Mouse (Mus musculus) neutrophil, adult 65 days (primary cell): ENCODE results near the gene Olfr146. TPM values are rescaled to one million over a fixed set of nuclear protein-coding genes. Genes with fewer than 3 reads are reported as not detected.

Experiments
- total RNA-seq: library from RNA; stranded (reverse); gene quantifications from 2 replicates; pipeline ENCODE4 v1.2.4, GENCODE M21; 2023

Olfr146 gene
- not detected in 2 replicates for total RNA-seq

GRCm38 (mm10) chr9:39023277-39023676 is at the start of gene Olfr146:
Gene Olfr146 (minus strand): TSS chr9:39023377.

GRCm38 (mm10) chr9:39064851-39065250 is 41.7 kb upstream of the Olfr146 start, which contains the start of gene Olfr937:
Gene Olfr937 (minus strand): TSS chr9:39064951.

GRCm38 (mm10) chr9:38999583-38999982 is 23.6 kb downstream of the Olfr146 start, which contains the start of gene Olfr935:
Gene Olfr935 (minus strand): TSS chr9:38999683.

GRCm38 (mm10) chr9:38988215-38988614 is 35.0 kb downstream of the Olfr146 start, which contains the start of gene Olfr934:
Gene Olfr934 (minus strand): TSS chr9:38988315.

GRCm38 (mm10) chr9:38972013-38972412 is 51.2 kb downstream of the Olfr146 start, which contains the start of gene Olfr933:
Gene Olfr933 (plus strand): TSS chr9:38972313.

Other genes starting within 250 kb of the Olfr146 start
- not detected in 2 replicates for gene Olfr922, start 208.8 kb downstream of the Olfr146 start, total RNA-seq
- not detected in 2 replicates for gene Olfr923, start 196.8 kb downstream of the Olfr146 start, total RNA-seq
- not detected in 2 replicates for gene Olfr924, start 178.9 kb downstream of the Olfr146 start, total RNA-seq
- not detected in 2 replicates for gene Olfr26, start 168.3 kb downstream of the Olfr146 start, total RNA-seq
- gene Olfr926, start 146.3 kb downstream of the Olfr146 start, total RNA-seq, result not detected in 2 replicates
- not detected in 2 replicates for gene Olfr930, start 93.6 kb downstream of the Olfr146 start, total RNA-seq
- not detected in 2 replicates for gene Olfr933, start 51.1 kb downstream of the Olfr146 start, total RNA-seq
- gene Olfr934, start 35.1 kb downstream of the Olfr146 start, total RNA-seq, result not detected in 2 replicates
- not detected in 2 replicates for gene Olfr935, start 23.7 kb downstream of the Olfr146 start, total RNA-seq
- not detected in 2 replicates for gene Olfr937, start 41.6 kb upstream of the Olfr146 start, total RNA-seq
- not detected in 2 replicates for gene Olfr938, start 55.5 kb upstream of the Olfr146 start, total RNA-seq
- not detected in 2 replicates for gene Olfr27, start 104.8 kb upstream of the Olfr146 start, total RNA-seq
- gene Olfr943, start 142.9 kb upstream of the Olfr146 start, total RNA-seq, result not detected in 2 replicates
- not detected in 2 replicates for gene Olfr944, start 178.5 kb upstream of the Olfr146 start, total RNA-seq
- gene Olfr1537, start 226.6 kb upstream of the Olfr146 start, total RNA-seq, result not detected in 2 replicates